Mouse (Mus musculus): ENCODE measurements around the gene Trir. TPM values are rescaled to one million over a fixed set of nuclear protein-coding genes. Genes with fewer than 3 reads are reported as not detected.

Gene Trir
- polyA plus RNA-seq, 1 experiment from 2014 or later, result 147 TPM

- Histone ChIP-seq H3K4me2 (peak overlapping the region; percentile 99), H3K36me3 (no peaks in the 10 kb centered on the region), H3K4me1 (replicated peaks) (peaks cover 54% of the 10 kb centered on the region), H3K9me3 (no peaks in the 10 kb centered on the region), H3K4me3 (peak overlapping the region; percentile 48), H3K27ac (replicated peaks) (peak overlapping the region; percentile 67), H3K9ac (peak overlapping the region; percentile 73), H3K27me3 (peaks cover 51% of the 10 kb centered on the region)
- WGBS, result under 1% methylated on average over 52 of the region's 53 CpGs
- ATAC-seq (ENCODE audit: low read depth), result peak; percentile 19; the same call in 1 of the 2 replicates
Measured at GRCm38 (mm10) chr8:84985684-84986378, 40.8 kb upstream of the Trir start.

- WGBS, result 31% methylated on average over 8 of the region's 8 CpGs
- H3K4me3 ChIP-seq, result peak overlapping the region; percentile 48
- H3K9me3 ChIP-seq, result no peaks in the 10 kb centered on the region
Measured at GRCm38 (mm10) chr8:84986379-84986945, 40.2 kb upstream of the Trir start.

GRCm38 (mm10) chr8:84987388-84987787 is 39.2 kb upstream of the Trir start:
- H3K36me3 ChIP-seq, result no peaks in the 10 kb centered on the region
- no peak for ATAC-seq (ENCODE audit: low read depth)
- 86% methylated on average over 5 of the region's 5 CpGs for WGBS
- no peaks in the 10 kb centered on the region for H3K9me3 ChIP-seq
- peaks cover 43% of the 10 kb centered on the region for H3K4me1 ChIP-seq (replicated peaks)
- no peak overlapping the region for H3K4me2 ChIP-seq
- no peak overlapping the region for H3K9ac ChIP-seq
- H3K4me3 ChIP-seq, result no peak overlapping the region
- H3K27ac ChIP-seq (replicated peaks), result no peak overlapping the region
- H3K27me3 ChIP-seq, result peaks cover 43% of the 10 kb centered on the region

More at GRCm38 (mm10) chr8:84986379-84986945, 40.2 kb upstream of the Trir start:
- Histone ChIP-seq H3K36me3 (no peaks in the 10 kb centered on the region), H3K27me3 (peaks cover 48% of the 10 kb centered on the region), H3K4me2 (peak overlapping the region; percentile 99), H3K4me1 (replicated peaks) (peaks cover 52% of the 10 kb centered on the region), H3K9ac (peak overlapping the region; percentile 73), H3K27ac (replicated peaks) (peak overlapping the region; percentile 67)
- no peak for ATAC-seq (ENCODE audit: low read depth)

- H3K9ac ChIP-seq, result no peak overlapping the region
- H3K9me3 ChIP-seq, result no peaks in the 10 kb centered on the region
- H3K4me2 ChIP-seq, result no peak overlapping the region
- no peak overlapping the region for H3K4me3 ChIP-seq
- no peaks in the 10 kb centered on the region for H3K36me3 ChIP-seq
- H3K27me3 ChIP-seq, result peaks cover 39% of the 10 kb centered on the region
- 58% methylated on average over 2 of the region's 2 CpGs for WGBS
- no peak for ATAC-seq (ENCODE audit: low read depth)
- H3K27ac ChIP-seq (replicated peaks), result no peak overlapping the region
- H3K4me1 ChIP-seq (replicated peaks), result peaks cover 43% of the 10 kb centered on the region
Measured at GRCm38 (mm10) chr8:84987903-84988302, 38.7 kb upstream of the Trir start.

- H3K9me3 ChIP-seq, result no peaks in the 10 kb centered on the region
- peaks cover 42% of the 10 kb centered on the region for H3K4me1 ChIP-seq (replicated peaks)
- no peak overlapping the region; the same call in 1 of the 2 replicates for H3K9ac ChIP-seq
- peaks cover 35% of the 10 kb centered on the region for H3K27me3 ChIP-seq
- ATAC-seq (ENCODE audit: low read depth), result no peak
- WGBS, result 7% methylated on average over 15 of the region's 15 CpGs
- peak overlapping the region; percentile 53; the same call in 1 of the 2 replicates for H3K4me3 ChIP-seq
- peak overlapping the region; percentile 80 for H3K4me2 ChIP-seq
- no peaks in the 10 kb centered on the region for H3K36me3 ChIP-seq
- H3K27ac ChIP-seq (replicated peaks), result no peak overlapping the region
Measured at GRCm38 (mm10) chr8:84989311-84989731, 37.3 kb upstream of the Trir start.

GRCm38 (mm10) chr8:84989810-84990209 is 36.8 kb upstream of the Trir start:
- WGBS, result under 1% methylated on average over 15 of the region's 15 CpGs
- H3K9ac ChIP-seq, result peak overlapping the region; percentile 72
- H3K27ac ChIP-seq (replicated peaks), result peak overlapping the region; percentile 81
- peak overlapping the region; percentile 80 for H3K4me2 ChIP-seq
- no peaks in the 10 kb centered on the region; the same call in 1 of the 2 replicates for H3K36me3 ChIP-seq
- H3K4me1 ChIP-seq (replicated peaks), result peaks cover 37% of the 10 kb centered on the region
- peaks cover 35% of the 10 kb centered on the region for H3K27me3 ChIP-seq
- H3K9me3 ChIP-seq, result no peaks in the 10 kb centered on the region
- ATAC-seq (ENCODE audit: low read depth), result peak; percentile 59
- peak overlapping the region; percentile 53 for H3K4me3 ChIP-seq

- Histone ChIP-seq H3K9me3 (no peaks in the 10 kb centered on the region), H3K36me3 (no peaks in the 10 kb centered on the region; the same call in 1 of the 2 replicates), H3K4me3 (peak within 1 kb of the TSS; percentile 53), H3K4me1 (replicated peaks) (peaks cover 31% of the 10 kb centered on the region), H3K4me2 (peak within 1 kb of the TSS; percentile 80), H3K27ac (replicated peaks) (peak within 1 kb of the TSS; percentile 81), H3K9ac (peak within 1 kb of the TSS; percentile 78), H3K27me3 (peaks cover 40% of the 10 kb centered on the region)
- peak; percentile 88 for ATAC-seq (ENCODE audit: low read depth)
- WGBS, result 1% methylated on average over 28 of the region's 28 CpGs
Measured at GRCm38 (mm10) chr8:84990349-84990748, 36.3 kb upstream of the Trir start, which contains the start of gene Hook2. Gene Hook2, plus strand, starts transcription at chr8:84990603.

GRCm38 (mm10) chr8:84990836-84991235 is 35.8 kb upstream of the Trir start:
- Histone ChIP-seq H3K4me2 (peak overlapping the region; percentile 80), H3K9me3 (no peaks in the 10 kb centered on the region), H3K4me3 (peak overlapping the region; percentile 53), H3K27me3 (peaks cover 44% of the 10 kb centered on the region), H3K9ac (peak overlapping the region; percentile 78), H3K27ac (replicated peaks) (peak overlapping the region; percentile 50; the same call in 1 of the 2 replicates), H3K36me3 (no peaks in the 10 kb centered on the region; the same call in 1 of the 2 replicates), H3K4me1 (replicated peaks) (peaks cover 31% of the 10 kb centered on the region)
- peak; percentile 62 for ATAC-seq (ENCODE audit: low read depth)
- WGBS, result 2% methylated on average over 15 of the region's 15 CpGs

GRCm38 (mm10) chr8:84994375-84994774 is 32.2 kb upstream of the Trir start:
- Histone ChIP-seq H3K4me1 (replicated peaks) (peaks cover 29% of the 10 kb centered on the region), H3K4me2 (no peak overlapping the region), H3K27me3 (peaks cover 33% of the 10 kb centered on the region), H3K36me3 (peaks cover 7% of the 10 kb centered on the region), H3K9ac (no peak overlapping the region), H3K27ac (replicated peaks) (no peak overlapping the region), H3K9me3 (no peaks in the 10 kb centered on the region), H3K4me3 (no peak overlapping the region)
- WGBS, result 93% methylated on average over 9 of the region's 9 CpGs
- ATAC-seq (ENCODE audit: low read depth), result no peak

- no peak overlapping the region for H3K4me3 ChIP-seq
- H3K27ac ChIP-seq (replicated peaks), result 0 out of 2 replicates have a peak overlapping the region, but pooled peaks have one; percentile 1
- WGBS, result 25% methylated on average over 25 of the region's 25 CpGs
- H3K4me1 ChIP-seq (replicated peaks), result peaks cover 22% of the 10 kb centered on the region
- H3K4me2 ChIP-seq, result no peak overlapping the region
- peaks cover 7% of the 10 kb centered on the region for H3K36me3 ChIP-seq
- peaks cover 33% of the 10 kb centered on the region for H3K27me3 ChIP-seq
- no peak for ATAC-seq (ENCODE audit: low read depth)
- H3K9ac ChIP-seq, result no peak overlapping the region
- H3K9me3 ChIP-seq, result no peaks in the 10 kb centered on the region
Measured at GRCm38 (mm10) chr8:84995680-84996079, 30.9 kb upstream of the Trir start.

GRCm38 (mm10) chr8:84996978-84997377 is 29.6 kb upstream of the Trir start:
- Histone ChIP-seq H3K27me3 (peaks cover 33% of the 10 kb centered on the region), H3K9me3 (no peaks in the 10 kb centered on the region), H3K9ac (no peak overlapping the region), H3K4me3 (no peak overlapping the region), H3K36me3 (peaks cover 12% of the 10 kb centered on the region), H3K27ac (replicated peaks) (no peak overlapping the region), H3K4me2 (no peak overlapping the region), H3K4me1 (replicated peaks) (peaks cover 15% of the 10 kb centered on the region)
- WGBS, result 80% methylated on average over 5 of the region's 5 CpGs
- no peak for ATAC-seq (ENCODE audit: low read depth)

- H3K9ac ChIP-seq, result peak overlapping the region; percentile 58; the same call in 1 of the 2 replicates
- peaks cover 33% of the 10 kb centered on the region for H3K27me3 ChIP-seq
- 5% methylated on average over 19 of the region's 19 CpGs for WGBS
- no peaks in the 10 kb centered on the region for H3K9me3 ChIP-seq
- peaks cover 15% of the 10 kb centered on the region for H3K4me1 ChIP-seq (replicated peaks)
- no peak overlapping the region for H3K27ac ChIP-seq (replicated peaks)
- no peak overlapping the region for H3K4me3 ChIP-seq
- peak; percentile 73 for ATAC-seq (ENCODE audit: low read depth)
- peaks cover 18% of the 10 kb centered on the region for H3K36me3 ChIP-seq
- H3K4me2 ChIP-seq, result peak overlapping the region; percentile 34
Measured at GRCm38 (mm10) chr8:84997649-84998295, 28.9 kb upstream of the Trir start.

Data from neural tube, embryonic 13.5 days (tissue).